Mouse (Mus musculus): ENCODE measurements around the gene Tmod1. TPM values are rescaled to one million over a fixed set of nuclear protein-coding genes. Genes with fewer than 3 reads are reported as not detected.

Gene Tmod1
- polyA plus RNA-seq, 1 experiment = 22.3 TPM

DNA sequence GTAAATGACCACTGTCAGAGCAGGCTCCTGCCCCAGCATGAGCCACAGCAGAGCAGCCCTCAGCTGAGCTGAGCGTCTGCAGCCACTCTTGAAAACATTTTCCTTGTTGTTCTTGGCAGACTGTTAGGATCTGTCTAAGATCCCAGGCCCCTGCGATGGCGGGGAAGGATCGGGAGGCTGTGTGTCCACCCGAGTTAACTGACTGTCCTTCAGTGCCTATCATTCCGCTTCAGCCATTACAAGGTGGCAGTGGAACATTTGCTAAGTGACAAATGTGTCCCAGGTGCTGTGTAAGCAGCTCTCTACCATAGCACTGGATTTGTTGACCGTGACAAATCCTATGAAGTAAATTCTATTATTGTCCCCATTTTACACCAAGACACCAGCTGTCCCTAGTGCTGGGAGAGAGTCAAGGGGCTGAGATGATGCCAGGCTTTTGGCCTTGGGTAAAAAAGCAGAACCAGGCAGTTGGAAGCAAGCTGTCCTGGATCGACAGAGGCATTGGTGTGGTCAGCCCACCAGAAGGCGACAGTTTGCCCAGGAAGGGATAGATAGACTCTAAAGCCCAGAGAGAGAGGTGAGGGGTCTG is 46.6 kb downstream of the Tmod1 start:
- Histone ChIP-seq H3K4me1 (ENCODE audit: control insufficient read depth, insufficient read depth, low read length) (0 out of 2 replicates have a peak, but pooled peaks cover 3% of the 10 kb centered on the region), H3K4me3 (replicated peaks; ENCODE audit: extremely low read depth, low read depth, low read length) (no peak overlapping the region)
- WGBS = 67% methylated on average over 9 of the region's 9 CpGs
- TF ChIP-seq CTCF (IDR thresholded peaks at IDR 0.05; ENCODE audit: insufficient read depth, low read length) (no peak), POLR2A (IDR thresholded peaks at IDR 0.05; ENCODE audit: borderline replicate concordance, extremely low read depth, low read depth, low read length) (no peak)
- no peak for DNase-seq

- 0 out of 2 replicates have a peak, but pooled peaks cover 3% of the 10 kb centered on the region for H3K4me1 ChIP-seq (ENCODE audit: control insufficient read depth, insufficient read depth, low read length)
- DNase-seq = no peak
- 37% methylated on average over 18 of the region's 18 CpGs for WGBS
- TF ChIP-seq POLR2A (IDR thresholded peaks at IDR 0.05; ENCODE audit: borderline replicate concordance, extremely low read depth, low read depth, low read length) (no peak), CTCF (IDR thresholded peaks at IDR 0.05; ENCODE audit: insufficient read depth, low read length) (no peak)
- no peak overlapping the region for H3K4me3 ChIP-seq (replicated peaks; ENCODE audit: extremely low read depth, low read depth, low read length)
Measured at GRCm38 (mm10) chr4:46086718-46087426, 48.1 kb downstream of the Tmod1 start.

DNA sequence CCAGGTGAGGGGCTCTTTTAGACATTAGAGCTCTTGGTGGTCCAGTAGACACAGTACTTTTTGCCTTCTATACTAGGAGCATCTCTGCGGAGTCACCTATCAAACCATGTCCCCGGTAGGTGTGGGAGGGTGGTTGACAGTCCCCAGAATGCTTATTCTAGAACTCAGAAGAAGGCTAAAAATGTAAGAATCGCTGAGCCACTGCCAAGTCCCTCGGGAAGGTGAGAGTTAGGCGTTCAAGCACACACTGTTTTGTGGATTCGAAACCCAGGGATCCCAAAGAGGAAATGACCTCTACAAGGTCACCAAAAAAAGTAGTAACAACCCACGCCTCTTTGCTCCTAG is 48.7 kb downstream of the Tmod1 start:
- no peak for DNase-seq
- TF ChIP-seq CTCF (IDR thresholded peaks at IDR 0.05; ENCODE audit: insufficient read depth, low read length) (no peak), POLR2A (IDR thresholded peaks at IDR 0.05; ENCODE audit: borderline replicate concordance, extremely low read depth, low read depth, low read length) (no peak)
- H3K4me3 ChIP-seq (replicated peaks; ENCODE audit: extremely low read depth, low read depth, low read length) = no peak overlapping the region
- H3K4me1 ChIP-seq (ENCODE audit: control insufficient read depth, insufficient read depth, low read length) = 0 out of 2 replicates have a peak, but pooled peaks cover 3% of the 10 kb centered on the region
- 52% methylated on average over 7 of the region's 7 CpGs for WGBS

DNA sequence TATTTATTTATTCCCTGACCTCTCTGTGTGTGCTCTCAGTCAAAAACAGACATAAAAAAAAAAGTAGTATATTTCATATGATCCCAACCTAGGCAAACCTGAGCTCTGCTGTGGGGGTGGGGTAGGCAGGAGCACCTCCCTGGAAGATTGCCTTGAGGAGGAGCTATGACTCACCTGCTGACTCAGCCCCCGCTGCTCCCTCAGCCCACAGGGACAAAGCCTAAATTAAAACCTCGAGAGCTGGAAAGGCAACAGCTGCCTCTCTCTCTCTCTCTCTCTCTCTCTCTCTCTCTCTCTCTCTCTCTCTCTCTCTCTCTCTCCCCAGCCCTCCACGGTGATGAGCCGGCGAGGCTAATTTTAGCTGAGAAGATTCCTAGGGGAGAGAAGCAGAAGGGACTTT is 49.1 kb downstream of the Tmod1 start:
- no peak overlapping the region for H3K4me3 ChIP-seq (replicated peaks; ENCODE audit: extremely low read depth, low read depth, low read length)
- WGBS = 32% methylated on average over 5 of the region's 5 CpGs
- H3K4me1 ChIP-seq (ENCODE audit: control insufficient read depth, insufficient read depth, low read length) = 0 out of 2 replicates have a peak, but pooled peaks cover 3% of the 10 kb centered on the region
- peak; percentile 24 for DNase-seq
- no peak for TF ChIP-seq CTCF (IDR thresholded peaks at IDR 0.05; ENCODE audit: insufficient read depth, low read length)
- no peak for TF ChIP-seq POLR2A (IDR thresholded peaks at IDR 0.05; ENCODE audit: borderline replicate concordance, extremely low read depth, low read depth, low read length)

DNA sequence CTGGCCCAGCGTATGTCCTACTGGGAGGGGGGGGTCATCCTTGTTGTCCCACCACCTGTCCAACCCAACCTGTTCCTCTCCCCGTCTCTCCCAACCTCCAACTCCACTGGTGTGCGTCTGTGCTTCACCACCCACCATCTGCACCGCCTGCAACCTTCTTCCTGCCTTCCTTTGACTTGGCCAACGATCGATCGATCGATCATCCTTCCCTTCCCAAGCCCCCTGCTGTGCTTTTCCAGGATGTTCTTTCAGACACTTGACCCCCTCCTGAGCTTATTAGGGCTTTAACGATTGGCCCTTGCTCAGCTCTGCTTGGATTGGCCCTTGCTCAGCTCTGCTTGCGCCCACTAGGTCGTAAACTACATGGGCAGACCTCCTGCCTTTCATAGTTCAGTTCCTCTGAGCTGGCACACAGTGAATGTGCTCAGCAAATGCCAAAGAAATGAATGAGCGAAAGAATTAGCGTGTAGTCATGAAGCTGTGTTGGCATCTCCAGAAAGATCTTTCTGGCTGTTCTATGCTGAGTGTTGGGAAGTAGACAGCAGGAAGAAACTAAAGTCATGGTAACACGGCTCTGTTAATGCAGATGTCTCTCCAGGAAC is 50.9 kb downstream of the Tmod1 start:
- Histone ChIP-seq H3K4me1 (ENCODE audit: control insufficient read depth, insufficient read depth, low read length) (0 out of 2 replicates have a peak, but pooled peaks cover 3% of the 10 kb centered on the region), H3K4me3 (replicated peaks; ENCODE audit: extremely low read depth, low read depth, low read length) (no peak overlapping the region)
- DNase-seq = no peak
- no peak for TF ChIP-seq CTCF (IDR thresholded peaks at IDR 0.05; ENCODE audit: insufficient read depth, low read length)
- TF ChIP-seq POLR2A (IDR thresholded peaks at IDR 0.05; ENCODE audit: borderline replicate concordance, extremely low read depth, low read depth, low read length) = no peak
- 88% methylated on average over 14 of the region's 14 CpGs for WGBS

DNA sequence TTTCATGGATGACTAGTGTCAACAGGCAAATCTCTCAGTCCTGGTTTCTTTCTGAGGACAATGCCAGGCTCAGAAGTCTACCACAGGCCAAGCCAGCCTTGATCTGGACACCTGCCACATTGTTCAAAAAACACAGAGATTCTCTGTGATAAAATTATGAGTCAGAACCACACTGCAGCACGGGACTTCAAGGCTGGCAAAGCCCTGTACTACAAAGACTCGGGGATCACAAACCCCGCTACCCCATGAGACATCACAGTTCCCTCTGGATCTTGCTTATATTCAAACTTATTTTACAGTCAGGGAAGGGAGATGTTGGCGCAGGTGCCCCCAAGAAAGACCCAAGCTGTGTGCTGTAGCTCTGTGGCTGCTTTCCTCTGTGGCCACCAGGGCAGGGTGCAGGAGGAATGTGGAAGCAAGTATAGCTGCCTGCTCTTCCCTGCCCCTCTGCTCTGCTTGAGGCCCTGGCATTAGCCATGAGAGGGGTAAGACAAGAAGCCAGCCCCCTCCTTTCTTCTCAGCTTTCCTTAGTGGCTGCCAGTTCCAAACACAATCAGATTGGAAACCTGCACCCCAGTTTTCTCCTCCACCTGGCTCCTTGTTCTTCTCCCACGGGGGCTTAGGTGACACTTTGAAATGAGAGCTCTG is 53.8 kb downstream of the Tmod1 start:
- Histone ChIP-seq H3K4me3 (replicated peaks; ENCODE audit: extremely low read depth, low read depth, low read length) (no peak overlapping the region), H3K4me1 (ENCODE audit: control insufficient read depth, insufficient read depth, low read length) (no peaks in the 10 kb centered on the region)
- TF ChIP-seq POLR2A (IDR thresholded peaks at IDR 0.05; ENCODE audit: borderline replicate concordance, extremely low read depth, low read depth, low read length) (no peak), CTCF (IDR thresholded peaks at IDR 0.05; ENCODE audit: insufficient read depth, low read length) (no peak)
- WGBS = 80% methylated on average over 5 of the region's 5 CpGs
- no peak for DNase-seq

GRCm38 (mm10) chr4:46094916-46095825 is 56.4 kb downstream of the Tmod1 start:
- 51% methylated on average over 15 of the region's 15 CpGs for WGBS
- Histone ChIP-seq H3K4me3 (replicated peaks; ENCODE audit: extremely low read depth, low read depth, low read length) (no peak overlapping the region), H3K4me1 (ENCODE audit: control insufficient read depth, insufficient read depth, low read length) (no peaks in the 10 kb centered on the region)
- no peak for TF ChIP-seq POLR2A (IDR thresholded peaks at IDR 0.05; ENCODE audit: borderline replicate concordance, extremely low read depth, low read depth, low read length)
- no peak for TF ChIP-seq CTCF (IDR thresholded peaks at IDR 0.05; ENCODE audit: insufficient read depth, low read length)
- no peak for DNase-seq

DNA sequence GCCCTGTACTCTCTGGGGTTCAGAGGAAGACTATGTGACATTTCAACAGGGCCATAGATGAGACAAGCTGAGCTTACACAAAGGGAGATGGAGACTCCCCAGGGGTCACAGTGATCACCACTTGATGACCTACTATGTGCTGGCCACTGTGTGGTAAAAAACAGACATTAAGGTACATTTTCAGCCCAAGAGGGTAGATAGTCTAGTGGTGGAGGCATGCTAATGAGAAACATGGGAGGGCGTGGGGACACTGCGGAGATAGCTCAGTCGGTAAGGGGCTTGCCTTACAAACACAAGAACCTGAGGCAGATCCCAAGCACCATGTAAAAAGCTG is 57.1 kb downstream of the Tmod1 start:
- Histone ChIP-seq H3K4me1 (ENCODE audit: control insufficient read depth, insufficient read depth, low read length) (no peaks in the 10 kb centered on the region), H3K4me3 (replicated peaks; ENCODE audit: extremely low read depth, low read depth, low read length) (no peak overlapping the region)
- no peak for DNase-seq
- WGBS = 95% methylated on average over 3 of the region's 3 CpGs
- TF ChIP-seq CTCF (IDR thresholded peaks at IDR 0.05; ENCODE audit: insufficient read depth, low read length) (no peak), POLR2A (IDR thresholded peaks at IDR 0.05; ENCODE audit: borderline replicate concordance, extremely low read depth, low read depth, low read length) (no peak)

- TF ChIP-seq POLR2A (IDR thresholded peaks at IDR 0.05; ENCODE audit: borderline replicate concordance, extremely low read depth, low read depth, low read length) = no peak
- no peak for TF ChIP-seq CTCF (IDR thresholded peaks at IDR 0.05; ENCODE audit: insufficient read depth, low read length)
- WGBS = 83% methylated on average over 7 of the region's 7 CpGs
- Histone ChIP-seq H3K4me3 (replicated peaks; ENCODE audit: extremely low read depth, low read depth, low read length) (no peak overlapping the region), H3K4me1 (ENCODE audit: control insufficient read depth, insufficient read depth, low read length) (no peaks in the 10 kb centered on the region)
- DNase-seq = no peak
Measured at GRCm38 (mm10) chr4:46096546-46096945, 57.8 kb downstream of the Tmod1 start.

Data from lung, adult 2 months (tissue).